Mouse (Mus musculus): ENCODE data around the gene Olfr1392. TPM values are rescaled to one million over a fixed set of nuclear protein-coding genes. Genes with fewer than 3 reads are reported as not detected.

The Olfr1392 gene
- polyA plus RNA-seq, 1 experiment = 2.2 TPM

DNA sequence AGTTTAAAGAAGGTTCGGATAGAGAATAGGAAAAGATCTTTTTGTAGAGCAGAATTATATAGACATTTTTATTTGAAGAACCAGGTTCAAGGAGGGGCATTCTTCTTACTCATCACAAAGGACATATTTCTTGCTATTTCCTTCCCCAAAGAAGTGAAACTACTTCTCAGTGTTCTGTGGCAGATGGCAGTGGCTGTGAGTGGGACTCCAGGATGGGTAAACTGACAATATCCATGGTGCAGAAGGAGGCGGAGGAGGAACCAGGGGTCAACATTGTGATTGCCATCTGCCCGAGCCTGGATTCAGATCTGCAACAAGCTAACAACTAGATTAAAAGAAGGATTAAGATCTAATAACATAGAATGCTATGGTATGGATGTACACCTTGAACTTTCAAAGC is 41.6 kb downstream of the Olfr1392 start:
- no peaks in the 10 kb centered on the region for H3K27me3 ChIP-seq (ENCODE audit: control insufficient read depth, insufficient read depth, low read length)
- no peak overlapping the region for H3K27ac ChIP-seq (ENCODE audit: control insufficient read depth, insufficient read depth, low read depth, low read length)
- H3K4me3 ChIP-seq (ENCODE audit: control insufficient read depth, low read depth, low read length) = no peak overlapping the region
- no peak for TF ChIP-seq CTCF (IDR thresholded peaks at IDR 0.05; ENCODE audit: control insufficient read depth, insufficient read depth, insufficient replicate concordance, low read depth, low read length)
- no peak for TF ChIP-seq POLR2A (IDR thresholded peaks at IDR 0.05; ENCODE audit: control insufficient read depth, low read depth, low read length)
- H3K36me3 ChIP-seq (ENCODE audit: control insufficient read depth, insufficient read depth, low read length) = no peaks in the 10 kb centered on the region
- H3K4me1 ChIP-seq (ENCODE audit: control insufficient read depth, insufficient read depth, low read length) = no peaks in the 10 kb centered on the region

DNA sequence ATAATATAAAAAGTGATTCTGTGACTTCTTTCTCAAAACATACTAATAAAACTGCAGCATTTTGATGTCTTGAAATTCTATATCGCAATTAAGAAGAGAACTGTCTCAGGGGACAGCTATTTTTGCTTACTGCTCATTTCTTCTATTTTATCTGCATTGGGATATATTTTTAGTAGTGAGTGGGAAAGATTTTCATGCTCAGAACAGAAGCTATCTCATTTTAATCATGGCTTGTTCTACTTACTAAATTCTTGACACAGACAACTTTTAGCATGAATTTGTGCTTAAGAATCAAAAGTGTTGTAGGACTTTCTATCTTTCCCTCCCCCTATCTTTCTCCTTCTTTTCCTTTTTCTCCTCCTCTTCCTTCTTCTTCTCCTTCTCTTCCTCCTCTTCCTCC is 44.6 kb downstream of the Olfr1392 start:
- H3K36me3 ChIP-seq (ENCODE audit: control insufficient read depth, insufficient read depth, low read length) = no peaks in the 10 kb centered on the region
- no peaks in the 10 kb centered on the region for H3K4me1 ChIP-seq (ENCODE audit: control insufficient read depth, insufficient read depth, low read length)
- H3K27ac ChIP-seq (ENCODE audit: control insufficient read depth, insufficient read depth, low read depth, low read length) = no peak overlapping the region
- H3K27me3 ChIP-seq (ENCODE audit: control insufficient read depth, insufficient read depth, low read length) = no peaks in the 10 kb centered on the region
- no peak overlapping the region for H3K4me3 ChIP-seq (ENCODE audit: control insufficient read depth, low read depth, low read length)
- TF ChIP-seq CTCF (IDR thresholded peaks at IDR 0.05; ENCODE audit: control insufficient read depth, insufficient read depth, insufficient replicate concordance, low read depth, low read length) (no peak), POLR2A (IDR thresholded peaks at IDR 0.05; ENCODE audit: control insufficient read depth, low read depth, low read length) (no peak)

GRCm38 (mm10) chr11:49334888-49335287 is 49.8 kb downstream of the Olfr1392 start, which contains the start of gene Olfr1390:
Gene Olfr1390 (plus strand): TSS chr11:49335188.
- TF ChIP-seq CTCF (IDR thresholded peaks at IDR 0.05; ENCODE audit: control insufficient read depth, insufficient read depth, insufficient replicate concordance, low read depth, low read length) = no peak
- no peak for TF ChIP-seq POLR2A (IDR thresholded peaks at IDR 0.05; ENCODE audit: control insufficient read depth, low read depth, low read length)
- no peak within 1 kb of the TSS for H3K4me3 ChIP-seq (ENCODE audit: control insufficient read depth, low read depth, low read length)
- no peaks in the 10 kb centered on the region for H3K36me3 ChIP-seq (ENCODE audit: control insufficient read depth, insufficient read depth, low read length)

GRCm38 (mm10) chr11:49337150-49337832 is 52.2 kb downstream of the Olfr1392 start:
- Histone ChIP-seq H3K4me1 (ENCODE audit: control insufficient read depth, insufficient read depth, low read length) (no peaks in the 10 kb centered on the region), H3K27me3 (ENCODE audit: control insufficient read depth, insufficient read depth, low read length) (no peaks in the 10 kb centered on the region), H3K27ac (ENCODE audit: control insufficient read depth, insufficient read depth, low read depth, low read length) (no peak overlapping the region), H3K4me3 (ENCODE audit: control insufficient read depth, low read depth, low read length) (no peak overlapping the region), H3K36me3 (ENCODE audit: control insufficient read depth, insufficient read depth, low read length) (no peaks in the 10 kb centered on the region)
- no peak for TF ChIP-seq CTCF (IDR thresholded peaks at IDR 0.05; ENCODE audit: control insufficient read depth, insufficient read depth, insufficient replicate concordance, low read depth, low read length)
- no peak for TF ChIP-seq POLR2A (IDR thresholded peaks at IDR 0.05; ENCODE audit: control insufficient read depth, low read depth, low read length)

More at GRCm38 (mm10) chr11:49334888-49335287, 49.8 kb downstream of the Olfr1392 start, which contains the start of gene Olfr1390:
- no peaks in the 10 kb centered on the region for H3K27me3 ChIP-seq (ENCODE audit: control insufficient read depth, insufficient read depth, low read length)
- no peak within 1 kb of the TSS for H3K27ac ChIP-seq (ENCODE audit: control insufficient read depth, insufficient read depth, low read depth, low read length)
- no peaks in the 10 kb centered on the region for H3K4me1 ChIP-seq (ENCODE audit: control insufficient read depth, insufficient read depth, low read length)

Other genes with a start within 250 kb of the Olfr1392 start
- 0.35 TPM in 2 replicates for gene 9930111J21Rik2, start 234.0 kb upstream of the Olfr1392 start, polyA plus RNA-seq (2012; rRNA removed)
- 0.08 and 0.63 TPM in 2 replicates for gene Tgtp2, start 221.1 kb upstream of the Olfr1392 start, polyA plus RNA-seq (2012; rRNA removed)
- 0.37 and 0.42 TPM in 2 replicates for gene Ifi47, start 208.7 kb upstream of the Olfr1392 start, polyA plus RNA-seq (2012; rRNA removed)
- not detected in 2 replicates for gene Olfr1396, start 170.4 kb upstream of the Olfr1392 start, polyA plus RNA-seq (2012; rRNA removed)
- not detected in 2 replicates for gene Olfr1395, start 143.0 kb upstream of the Olfr1392 start, polyA plus RNA-seq (2012; rRNA removed)
- not detected in 2 replicates for gene Olfr1394, start 130.9 kb upstream of the Olfr1392 start, polyA plus RNA-seq (2012; rRNA removed)
- 0.04 TPM in 2 replicates for gene Btnl9, start 98.1 kb upstream of the Olfr1392 start, polyA plus RNA-seq (2012; rRNA removed)
- gene Zfp62, start 82.0 kb upstream of the Olfr1392 start, polyA plus RNA-seq (2012; rRNA removed) = 4.7 and 5.4 TPM in 2 replicates
- 13.9 and 16.0 TPM in 2 replicates for gene Mgat1, start 41.1 kb upstream of the Olfr1392 start, polyA plus RNA-seq (2012; rRNA removed)
- gene Olfr1393, start 7.0 kb upstream of the Olfr1392 start, polyA plus RNA-seq (2012; rRNA removed) = 4.6 and 4.7 TPM in 2 replicates
- not detected in 2 replicates for gene Olfr10, start 19.5 kb downstream of the Olfr1392 start, polyA plus RNA-seq (2012; rRNA removed)
- gene Olfr1391, start 37.5 kb downstream of the Olfr1392 start, polyA plus RNA-seq (2012; rRNA removed) = not detected in 2 replicates
- not detected in 2 replicates for gene Olfr1390, start 49.9 kb downstream of the Olfr1392 start, polyA plus RNA-seq (2012; rRNA removed)
- 0.16 and 0.21 TPM in 2 replicates for gene Olfr1389, start 137.8 kb downstream of the Olfr1392 start, polyA plus RNA-seq (2012; rRNA removed)
- gene Olfr1388, start 151.3 kb downstream of the Olfr1392 start, polyA plus RNA-seq (2012; rRNA removed) = 0.19 TPM in 1 of 2 replicates, not detected in the other
- not detected in 2 replicates for gene Olfr1387, start 170.1 kb downstream of the Olfr1392 start, polyA plus RNA-seq (2012; rRNA removed)
- not detected in 2 replicates for gene Olfr1386, start 179.8 kb downstream of the Olfr1392 start, polyA plus RNA-seq (2012; rRNA removed)
- gene Olfr1385, start 203.8 kb downstream of the Olfr1392 start, polyA plus RNA-seq (2012; rRNA removed) = not detected in 2 replicates
- gene Olfr1384, start 221.4 kb downstream of the Olfr1392 start, polyA plus RNA-seq (2012; rRNA removed) = not detected in 2 replicates
- gene Olfr1383, start 234.4 kb downstream of the Olfr1392 start, polyA plus RNA-seq (2012; rRNA removed) = not detected in 2 replicates
- gene Olfr1382, start 243.0 kb downstream of the Olfr1392 start, polyA plus RNA-seq (2012; rRNA removed) = 0.16 TPM in 1 of 2 replicates, not detected in the other

Data from testis, adult 2 months (tissue).